Mouse (Mus musculus) T-helper 1 cell (primary cell): ENCODE measurements at regions not wholly inside any gene's neighbourhood (a gene's known extent, or its start where the extent isn't known, plus 50 kb on each side); places are given as distances from the start of the nearest gene placed in this dataset.

ENCODE experiments used
- in situ Hi-C: fragments of 300-600 bp; cut with MboI, MseI; formaldehyde crosslinking; loops from one replicate; pipeline ENCODE4 v1.15.1; 2025; ENCODE audit warnings: high pct_unique_total_duplicates

DNA sequence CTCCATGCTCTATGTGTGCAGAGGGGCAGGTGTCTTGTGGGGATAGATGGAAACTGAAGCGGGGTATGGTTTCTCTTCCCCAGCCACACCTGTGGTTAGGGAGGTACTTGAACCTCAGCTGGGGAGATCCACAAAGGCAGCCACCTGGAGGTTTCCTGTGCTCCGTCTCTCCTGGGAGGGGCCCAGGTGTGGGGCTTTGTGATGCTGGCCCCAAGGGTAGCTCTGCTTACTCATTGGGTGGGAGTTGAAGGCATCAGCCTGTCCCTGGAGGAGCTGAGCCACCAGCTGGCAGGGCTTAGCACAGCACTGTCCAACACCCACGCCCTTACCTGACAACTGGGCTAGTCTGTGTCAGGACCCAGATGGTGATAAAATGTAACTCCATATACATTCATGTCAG lies 81.4 kb downstream of the Lhx2 start:
- in situ Hi-C loops = no loop called here

DNA sequence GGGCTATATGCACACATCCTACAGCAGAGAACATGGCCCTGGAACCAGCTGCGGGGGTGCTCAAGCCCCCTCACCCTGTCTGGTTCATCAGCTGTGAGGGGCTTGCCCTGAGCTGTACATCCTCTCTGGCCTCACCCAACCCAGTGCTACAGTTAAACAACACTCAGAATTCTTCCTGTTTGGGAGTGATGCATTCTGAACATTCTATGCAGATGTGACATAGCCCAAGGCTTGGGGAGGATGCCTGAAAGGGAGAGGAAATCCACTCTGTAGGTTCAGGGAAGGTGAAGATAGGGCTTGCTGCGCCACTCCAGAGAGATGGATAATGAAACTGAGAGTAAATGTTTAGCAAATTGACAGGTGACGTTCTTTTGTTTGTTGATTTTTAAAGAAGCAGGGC lies 83.3 kb downstream of the Lhx2 start:
- in situ Hi-C loops = no loop called here

DNA sequence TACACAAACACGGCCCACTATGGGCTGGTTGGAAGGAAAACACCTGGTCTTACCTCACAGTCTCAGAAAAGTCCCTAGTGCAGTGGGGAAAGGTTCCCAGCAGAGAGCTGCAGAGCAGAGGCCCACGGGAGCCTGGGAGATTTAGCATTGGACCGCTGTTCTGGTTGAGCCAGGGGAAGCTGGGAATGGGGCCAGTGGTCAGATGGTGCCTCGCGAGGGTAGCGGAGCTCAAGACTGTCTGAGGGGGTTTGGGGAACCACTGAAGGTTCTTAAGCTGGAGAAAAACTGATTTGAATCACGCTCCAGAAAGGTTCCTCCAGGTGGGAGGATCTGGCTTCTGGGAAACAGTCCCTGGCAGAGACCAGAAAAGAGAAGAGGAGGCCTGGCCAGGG lies 84.8 kb downstream of the Lhx2 start:
- in situ Hi-C loops = no loop called here

DNA sequence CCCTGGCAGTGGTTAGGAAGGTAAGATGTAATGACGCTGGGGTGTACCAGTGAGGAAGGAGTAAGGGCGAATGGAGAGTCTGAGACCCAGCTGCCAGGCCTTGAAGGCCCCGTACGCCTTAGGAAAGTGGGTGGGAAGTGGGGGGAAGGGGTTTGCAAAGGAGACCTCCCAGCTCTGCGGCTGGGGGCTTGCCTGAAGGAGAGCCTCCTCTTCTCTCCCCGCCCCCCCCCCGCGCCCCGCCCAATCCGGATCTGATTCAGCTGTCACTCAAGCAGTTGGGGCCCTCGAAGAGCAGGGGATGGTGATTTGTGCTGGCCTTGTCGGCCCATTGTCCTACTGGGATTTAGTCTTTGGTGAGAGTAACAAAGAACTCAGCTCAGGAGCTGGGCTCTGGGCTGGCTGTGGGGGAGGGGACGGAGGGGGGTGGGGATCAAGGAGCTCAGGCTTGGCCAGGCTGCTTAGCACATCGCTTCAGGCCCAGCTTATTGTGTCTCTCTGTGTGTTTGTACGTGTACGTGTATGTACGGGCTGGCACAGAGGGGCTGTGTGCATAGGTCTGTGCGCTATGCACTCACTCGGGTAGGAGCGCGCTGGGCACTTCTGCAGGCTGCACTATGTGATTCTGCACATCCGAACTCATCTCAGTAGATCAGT lies 85.3 kb downstream of the Lhx2 start:
- in situ Hi-C loops = no loop called here

DNA sequence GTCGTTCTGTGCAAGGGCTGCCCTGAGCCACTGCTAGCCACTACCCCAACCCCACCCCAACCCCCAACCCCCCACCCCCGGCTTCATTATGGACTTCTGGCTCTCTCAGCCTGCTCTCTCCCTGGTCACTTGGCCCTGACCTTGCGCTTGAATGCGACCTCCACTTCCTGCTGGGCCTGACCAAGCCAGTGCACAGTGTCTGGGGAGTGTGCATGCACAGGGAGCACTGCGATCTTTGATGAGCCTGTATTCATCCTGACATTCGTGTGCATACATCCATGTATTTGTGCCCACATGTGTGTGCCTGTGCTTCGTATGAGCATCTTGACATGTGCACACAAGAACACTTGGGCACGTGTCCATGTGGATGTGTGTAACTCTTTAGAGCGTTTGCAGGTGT lies 85.9 kb downstream of the Lhx2 start:
- in situ Hi-C loops = loop anchor here (25.0 kb wide), 1 partner anchor 162 kb away; no protein-coding TSS in a partner anchor

DNA sequence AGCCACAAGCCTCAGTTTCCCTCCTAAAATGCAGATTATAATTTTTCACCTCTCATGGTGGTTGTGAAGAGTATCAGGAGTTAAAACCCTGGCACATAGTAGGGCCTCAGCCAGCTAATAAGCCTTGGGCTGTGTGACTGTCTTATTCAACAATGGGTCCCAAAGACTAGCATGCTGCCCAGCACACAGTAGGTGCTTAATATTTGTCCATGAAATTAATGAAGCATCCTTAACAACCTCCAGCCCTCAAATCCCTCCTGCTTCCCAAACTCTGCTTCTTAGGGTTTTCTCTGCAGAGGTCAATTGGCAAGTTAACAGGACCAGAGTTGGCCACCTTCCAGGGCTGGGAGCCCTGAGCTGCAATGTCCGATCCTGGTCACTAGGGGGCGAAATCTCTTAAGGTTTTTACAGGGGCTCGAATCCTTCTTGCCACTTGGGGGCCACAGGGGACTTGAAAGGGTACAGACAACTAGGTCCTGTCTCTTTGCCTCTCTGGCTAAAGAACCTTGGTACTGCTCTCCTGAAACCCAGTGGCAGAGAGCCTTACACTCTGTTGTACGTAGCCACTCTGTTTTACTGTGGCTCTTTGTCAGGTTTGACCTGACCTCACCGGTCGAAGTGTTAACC lies 81.6 kb upstream of the Nek6 start:
- in situ Hi-C loops = loop anchor here (25.0 kb wide), 1 partner anchor 157 kb away; no protein-coding TSS in a partner anchor

DNA sequence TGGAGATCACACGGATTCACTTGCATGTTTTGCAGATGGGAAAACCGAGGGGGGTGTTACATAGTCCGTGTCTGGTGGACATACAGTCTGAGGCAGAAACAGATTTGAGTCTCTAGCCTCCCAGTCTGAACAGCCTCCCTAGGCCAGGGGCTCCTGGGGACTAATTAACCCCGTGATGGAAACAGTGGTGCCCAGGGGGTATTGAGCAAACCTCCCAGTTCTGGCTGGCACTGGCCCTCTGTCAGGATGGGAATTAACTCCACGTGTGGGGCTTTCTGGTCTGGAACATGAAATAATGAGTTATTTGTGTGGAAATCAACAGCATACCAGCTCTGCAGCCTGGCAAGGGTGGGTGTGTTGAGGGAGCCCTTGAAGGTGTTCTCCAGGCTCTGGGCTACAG lies 79.9 kb upstream of the Nek6 start:
- in situ Hi-C loops = loop anchor here (25.0 kb wide), 1 partner anchor 156 kb away; no protein-coding TSS in a partner anchor

DNA sequence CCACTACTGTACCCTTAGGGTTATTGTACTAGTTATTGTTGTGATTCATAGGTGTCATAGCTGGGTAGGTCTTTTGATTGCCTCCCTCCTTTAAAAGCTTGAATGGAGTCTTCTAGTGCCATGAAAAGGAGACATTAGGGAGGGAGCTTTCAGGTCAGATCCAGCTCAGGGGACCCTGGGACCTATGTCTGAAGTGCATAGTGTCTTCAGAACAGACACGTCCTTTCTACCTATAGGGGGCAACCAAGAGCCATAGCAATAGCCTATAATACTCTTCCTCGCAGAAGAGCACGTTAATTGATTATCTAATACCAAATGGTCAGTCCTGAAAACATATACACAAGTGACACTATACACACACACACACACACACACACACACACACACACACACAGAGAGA lies 77.7 kb upstream of the Nek6 start:
- in situ Hi-C loops = loop anchor here (25.0 kb wide), 1 partner anchor 154 kb away; no protein-coding TSS in a partner anchor

DNA sequence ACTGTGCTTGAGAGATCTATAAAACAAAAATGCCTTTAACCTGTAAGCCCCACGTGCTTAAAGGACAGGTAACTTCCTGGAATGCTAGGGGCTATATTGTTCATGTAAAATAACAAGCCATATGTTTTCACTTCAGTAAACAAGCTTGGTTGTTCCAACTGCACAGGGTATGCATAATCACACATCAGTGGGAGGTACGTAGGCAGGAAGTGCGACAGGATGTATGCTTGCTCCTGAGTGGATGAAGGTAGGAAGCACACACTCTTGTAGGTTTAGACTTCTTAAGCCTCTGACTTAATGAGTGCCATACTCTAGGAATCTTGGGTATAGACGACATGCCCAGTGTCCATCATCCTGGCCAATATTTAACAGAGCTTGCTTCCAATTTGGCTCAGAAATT lies 74.7 kb upstream of the Nek6 start:
- in situ Hi-C loops = loop anchor here (25.0 kb wide), 1 partner anchor 151 kb away; no protein-coding TSS in a partner anchor

DNA sequence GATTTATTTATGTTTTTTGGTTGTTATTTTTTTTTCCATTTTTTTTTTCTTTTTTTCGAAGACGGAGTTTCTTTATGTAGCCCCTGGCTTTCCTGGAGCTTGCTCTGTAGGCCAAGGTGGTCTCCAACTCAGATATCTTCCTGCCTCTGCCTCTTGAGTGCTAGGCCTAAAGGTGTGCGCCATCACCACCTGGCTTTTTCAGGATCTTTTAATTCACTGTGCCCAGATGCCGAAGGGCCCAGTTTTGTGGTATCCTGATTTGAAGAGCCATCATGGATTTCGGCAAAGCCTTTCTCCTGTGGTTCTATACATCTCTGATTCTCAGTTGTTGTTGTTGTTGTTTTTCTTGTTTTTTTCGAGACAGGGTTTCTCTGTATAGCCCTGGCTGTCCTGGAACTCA lies 72.3 kb upstream of the Nek6 start:
- in situ Hi-C loops = loop anchor here (25.0 kb wide), 1 partner anchor 148 kb away; no protein-coding TSS in a partner anchor

DNA sequence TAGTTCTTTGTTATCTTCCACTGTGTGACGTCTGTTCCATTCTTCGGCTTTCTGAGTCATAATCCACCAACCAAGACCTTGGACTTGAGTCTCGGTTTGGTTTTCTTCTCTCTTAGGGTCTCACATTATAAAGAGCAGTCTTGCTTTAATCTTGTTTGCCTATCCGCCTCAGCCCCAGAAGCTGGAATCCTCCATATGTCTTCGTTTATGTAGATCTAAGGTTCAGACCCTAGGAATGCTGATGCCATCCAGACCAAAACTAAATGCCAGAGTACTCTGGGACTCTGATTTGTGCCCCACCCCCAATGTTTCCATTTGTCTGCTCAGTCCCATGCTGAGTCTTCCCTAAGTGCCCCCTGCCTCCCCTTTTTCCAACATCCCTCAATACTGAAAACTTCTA lies 71.5 kb upstream of the Nek6 start:
- in situ Hi-C loops = loop anchor here (25.0 kb wide), 1 partner anchor 147 kb away; no protein-coding TSS in a partner anchor

DNA sequence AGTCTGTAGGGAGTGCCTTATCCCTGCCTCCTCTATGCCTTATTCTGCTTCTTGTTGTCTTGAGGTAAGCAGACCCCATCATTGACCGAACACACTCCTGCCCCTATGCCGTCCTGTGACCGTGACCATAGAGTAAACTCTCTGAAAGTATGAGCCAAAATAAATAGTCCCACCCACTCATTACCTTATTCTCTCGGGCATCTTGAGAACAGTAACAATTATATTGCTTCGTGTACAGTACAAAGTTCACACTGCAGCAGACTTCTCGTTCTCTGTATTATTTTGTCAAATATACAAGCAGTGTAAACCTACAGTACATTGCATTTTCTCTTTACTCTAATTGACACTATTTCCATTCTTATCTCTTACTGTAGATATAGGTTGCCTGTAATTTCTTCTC lies 62.4 kb upstream of the Nek6 start:
- in situ Hi-C loops = loop anchor here (25.0 kb wide), 1 partner anchor 138 kb away; no protein-coding TSS in a partner anchor

DNA sequence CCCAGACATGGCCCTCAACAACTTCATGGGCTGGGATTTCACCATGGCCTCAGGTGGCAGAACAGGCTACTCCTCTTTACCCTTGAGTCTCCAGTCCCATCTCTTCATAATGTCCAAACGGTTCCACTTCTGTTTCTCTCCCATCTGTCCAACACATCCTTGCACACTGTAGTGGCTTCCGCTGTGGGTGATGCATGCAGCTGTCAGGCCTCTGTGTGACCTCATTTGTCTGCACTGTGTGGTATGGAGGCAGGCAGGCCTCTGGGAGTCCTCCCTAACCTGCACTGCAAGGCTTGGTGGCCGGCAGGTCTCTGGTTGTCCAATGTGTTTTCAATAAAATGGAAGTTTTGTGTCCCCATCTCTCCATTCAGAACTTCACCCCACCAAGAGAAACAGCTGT lies 54.9 kb upstream of the Nek6 start:
- in situ Hi-C loops = no loop called here

DNA sequence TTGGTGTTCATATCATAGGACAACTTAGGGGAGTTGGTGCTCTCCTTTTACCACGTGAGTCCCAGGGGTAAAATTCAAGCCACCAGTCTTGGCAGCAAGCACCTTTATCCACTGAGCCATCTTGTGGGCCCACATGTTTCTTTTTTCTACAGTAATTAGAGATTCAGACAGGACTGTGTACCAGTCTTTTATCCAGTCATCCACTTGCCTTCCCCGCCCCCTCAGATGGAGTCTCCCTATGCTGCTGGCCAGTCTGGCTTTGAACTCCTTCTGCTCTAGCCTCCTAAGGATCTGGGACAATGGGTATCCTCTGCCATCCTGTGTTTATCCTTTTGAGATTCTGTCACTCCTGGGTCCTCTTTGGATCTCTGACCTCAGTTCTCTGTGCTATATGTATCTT lies 51.1 kb upstream of the Nek6 start:
- in situ Hi-C loops = no loop called here

DNA sequence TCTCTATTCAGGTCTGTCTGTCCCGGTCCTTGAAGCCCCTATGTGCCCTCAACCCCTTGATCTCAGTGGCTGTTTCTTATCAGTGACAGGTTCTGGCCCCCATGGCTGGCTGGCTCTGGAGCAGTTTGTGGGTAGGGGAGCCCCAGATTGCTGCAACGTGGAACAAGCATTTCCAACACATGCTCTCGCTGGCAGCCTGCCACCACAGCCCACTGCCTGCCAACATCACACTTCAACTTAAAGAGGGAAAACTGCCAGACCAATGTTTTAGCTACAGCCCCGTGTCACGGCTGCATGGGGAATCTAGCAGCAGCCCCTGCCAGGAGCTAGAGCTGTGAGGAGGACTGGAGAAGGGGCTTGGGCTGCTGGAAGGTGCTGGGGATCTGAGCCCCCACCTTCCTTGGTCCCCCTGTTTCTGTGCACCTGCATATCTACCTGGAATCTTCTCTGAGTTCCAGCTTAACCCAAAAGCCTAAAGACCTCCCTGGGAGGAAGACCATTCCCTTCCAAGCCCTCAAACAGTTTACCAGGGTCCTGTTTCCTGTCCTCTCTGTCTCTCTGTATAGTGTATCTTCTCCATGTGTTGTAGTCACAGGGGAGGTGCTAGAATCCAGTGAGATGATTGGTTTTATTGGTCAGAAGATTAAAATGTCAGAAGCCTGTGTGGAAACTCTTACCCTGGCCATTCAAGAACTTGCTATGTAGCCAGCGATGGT lies 50.5 kb upstream of the Nek6 start:
- in situ Hi-C loops = no loop called here
